Mouse (Mus musculus) erythroblast, embryonic 14.5 days (primary cell): ENCODE results near the gene Mep1a. TPM values are rescaled to one million over a fixed set of nuclear protein-coding genes. Genes with fewer than 3 reads are reported as not detected.

ENCODE experiments used
- H3K27me3 ChIP-seq: 2 replicates; pipeline ENCODE4 v1.6.1; 2012; ENCODE audit warnings: inconsistent platforms; ENCODE audit not compliant: control insufficient read depth
- H3K36me3 ChIP-seq: 2 replicates; pipeline ENCODE4 v1.6.1; 2012; ENCODE audit warnings: mild to moderate bottlenecking, inconsistent platforms; ENCODE audit not compliant: control insufficient read depth
- H3K4me1 ChIP-seq: 2 replicates; pipeline ENCODE4 v1.6.1; 2012; ENCODE audit warnings: inconsistent platforms; ENCODE audit not compliant: control insufficient read depth
- H3K4me3 ChIP-seq: replicated peaks from 2 replicates; pipeline ENCODE3; 2012; ENCODE audit warnings: moderate library complexity, mild to moderate bottlenecking, inconsistent platforms
- H3K9me3 ChIP-seq: 2 replicates; pipeline ENCODE4 v1.6.1; 2012; ENCODE audit warnings: low read length, inconsistent platforms, mixed read lengths; ENCODE audit not compliant: control insufficient read depth
- GATA1 ChIP-seq: IDR thresholded peaks from 2 replicates; pipeline ENCODE4 v1.6.1; 2012; ENCODE audit warnings: low read length, inconsistent platforms, mixed read lengths
- TAL1 ChIP-seq: IDR thresholded peaks from 3 replicates; pipeline ENCODE4 v1.6.1; 2012; ENCODE audit warnings: low read length, inconsistent platforms, mixed read lengths
- polyA plus RNA-seq: library from polyadenylated mRNA; stranded (reverse); fragments of >175 nt; gene quantifications from 2 replicates; pipeline ENCODE4 v1.2.3, GENCODE M21; 2012

Mep1a gene
- polyA plus RNA-seq, 1 experiment: not detected

GRCm38 (mm10) chr17:43488439-43489151 lies 14.0 kb downstream of the Mep1a start:
- Histone ChIP-seq H3K9me3 (no peaks in the 10 kb centered on the region), H3K36me3 (no peaks in the 10 kb centered on the region), H3K4me3 (no peak overlapping the region), H3K4me1 (no peaks in the 10 kb centered on the region), H3K27me3 (no peaks in the 10 kb centered on the region)
- no peak for TF ChIP-seq TAL1
- no peak for TF ChIP-seq GATA1

GRCm38 (mm10) chr17:43485982-43486381 lies 16.6 kb downstream of the Mep1a start:
- Histone ChIP-seq H3K9me3 (no peaks in the 10 kb centered on the region), H3K36me3 (no peaks in the 10 kb centered on the region), H3K4me1 (no peaks in the 10 kb centered on the region), H3K4me3 (no peak overlapping the region), H3K27me3 (no peaks in the 10 kb centered on the region)
- no peak for TF ChIP-seq GATA1
- no peak for TF ChIP-seq TAL1

- no peaks in the 10 kb centered on the region for H3K9me3 ChIP-seq
- H3K4me3 ChIP-seq: no peak overlapping the region
- H3K4me1 ChIP-seq: peaks cover 3% of the 10 kb centered on the region
- TF ChIP-seq TAL1 (no peak), GATA1 (no peak)
- no peaks in the 10 kb centered on the region for H3K36me3 ChIP-seq
- H3K27me3 ChIP-seq: no peaks in the 10 kb centered on the region
Observed at GRCm38 (mm10) chr17:43477621-43478020, 25.0 kb downstream of the Mep1a start.

DNA sequence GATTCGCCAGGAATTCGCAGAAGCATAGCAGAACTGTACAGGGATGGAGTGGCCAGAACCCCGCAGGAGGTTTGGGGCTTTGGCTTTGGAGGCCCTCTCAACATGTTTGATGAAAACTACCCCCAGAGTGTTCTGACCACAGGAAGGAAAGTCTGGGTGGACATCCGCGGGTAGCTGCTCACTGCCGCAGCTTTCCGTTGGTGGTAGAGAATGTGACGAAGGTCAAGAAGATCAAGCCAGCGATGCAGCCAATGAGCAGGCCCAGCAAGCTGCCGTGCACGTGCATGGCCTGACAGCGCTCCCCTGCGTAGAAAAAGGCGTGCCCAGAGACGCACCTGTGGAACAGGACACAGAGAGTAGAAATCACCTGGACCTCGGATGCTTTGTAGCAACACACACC lies 27.8 kb downstream of the Mep1a start:
- Histone ChIP-seq H3K27me3 (no peaks in the 10 kb centered on the region), H3K4me1 (peaks cover 9% of the 10 kb centered on the region), H3K4me3 (no peak overlapping the region), H3K36me3 (no peaks in the 10 kb centered on the region), H3K9me3 (no peaks in the 10 kb centered on the region)
- TF ChIP-seq TAL1: no peak
- no peak for TF ChIP-seq GATA1

GRCm38 (mm10) chr17:43472558-43472957 lies 30.1 kb downstream of the Mep1a start:
- Histone ChIP-seq H3K4me3 (no peak overlapping the region), H3K27me3 (no peaks in the 10 kb centered on the region), H3K9me3 (no peaks in the 10 kb centered on the region), H3K36me3 (no peaks in the 10 kb centered on the region), H3K4me1 (peaks cover 9% of the 10 kb centered on the region)
- TF ChIP-seq GATA1: no peak
- TF ChIP-seq TAL1: no peak

- Histone ChIP-seq H3K27me3 (no peaks in the 10 kb centered on the region), H3K36me3 (no peaks in the 10 kb centered on the region), H3K4me1 (peaks cover 9% of the 10 kb centered on the region), H3K4me3 (no peak overlapping the region), H3K9me3 (no peaks in the 10 kb centered on the region)
- no peak for TF ChIP-seq TAL1
- TF ChIP-seq GATA1: no peak
Observed at GRCm38 (mm10) chr17:43470039-43470438, 32.6 kb downstream of the Mep1a start.

DNA sequence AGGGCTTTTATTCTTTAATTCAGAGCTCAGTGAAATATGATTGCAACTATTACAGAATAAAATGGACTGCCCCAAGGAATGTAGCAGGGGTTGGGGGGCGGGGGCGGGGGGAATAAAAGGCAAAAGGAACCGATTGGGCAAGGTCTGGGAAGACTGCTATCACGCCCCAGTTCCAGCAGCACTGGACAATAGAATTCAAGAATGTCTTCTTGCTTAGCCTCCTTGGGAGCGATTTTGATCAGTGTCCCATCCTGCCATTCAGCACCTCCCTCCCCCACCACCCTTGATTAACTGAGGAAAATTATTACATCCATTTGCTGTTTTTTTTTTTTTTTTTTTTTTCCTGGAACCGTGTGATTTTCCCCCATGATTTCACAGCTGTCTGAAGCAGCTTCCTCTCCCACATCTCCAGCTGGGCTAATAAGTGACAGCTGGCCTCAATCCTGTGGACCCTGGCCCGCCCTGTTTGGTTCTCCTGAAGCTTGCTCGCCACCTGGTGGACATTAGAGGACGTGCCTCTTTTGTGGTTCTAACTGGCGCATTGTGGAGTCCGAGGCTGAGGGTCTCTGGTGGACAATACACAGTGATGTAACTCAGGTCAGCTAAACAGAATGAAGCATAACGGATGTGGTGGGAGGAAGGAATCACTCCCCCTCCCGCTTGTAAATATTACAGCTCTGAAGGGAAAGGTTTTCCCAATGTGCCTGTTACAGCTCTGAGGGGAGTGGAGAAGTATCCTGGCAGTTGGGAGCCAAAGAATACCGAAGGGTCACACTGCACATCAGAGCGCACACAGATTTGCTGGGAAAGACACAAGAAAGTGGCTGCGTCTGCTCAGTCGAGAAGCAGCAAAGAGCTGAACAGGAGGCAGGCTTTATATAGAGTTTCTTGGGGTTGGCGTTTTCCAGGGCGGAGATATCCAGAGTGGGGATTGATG lies 42.1 kb downstream of the Mep1a start:
- no peaks in the 10 kb centered on the region for H3K27me3 ChIP-seq
- no peaks in the 10 kb centered on the region; the same call in 1 of the 2 replicates for H3K9me3 ChIP-seq
- no peaks in the 10 kb centered on the region for H3K36me3 ChIP-seq
- no peak for TF ChIP-seq GATA1
- no peak for TF ChIP-seq TAL1
- no peak overlapping the region for H3K4me3 ChIP-seq
- H3K4me1 ChIP-seq: no peaks in the 10 kb centered on the region

DNA sequence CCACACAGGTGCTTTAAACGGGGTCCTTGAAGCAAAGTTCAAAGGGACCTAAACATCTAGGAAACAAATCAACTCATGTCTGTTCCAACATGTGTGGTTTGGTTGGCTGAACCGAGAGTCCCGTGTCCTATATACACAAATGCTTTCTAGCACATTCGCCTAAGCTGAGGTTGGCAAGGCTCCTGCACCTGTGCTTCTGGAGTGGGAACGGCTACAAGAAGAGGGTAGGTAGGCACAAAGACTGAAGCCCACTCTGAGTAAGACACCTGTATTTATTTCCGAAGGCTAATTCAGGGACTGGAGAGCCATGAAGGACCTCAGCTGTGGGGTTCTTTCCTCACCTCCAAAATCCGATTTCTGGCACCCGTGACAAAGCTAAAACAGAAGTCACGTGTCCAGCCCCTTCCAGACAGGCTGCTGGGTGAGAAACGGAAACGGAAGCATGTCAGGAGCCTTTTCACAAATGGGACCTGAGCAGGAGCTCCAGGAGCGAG lies 42.8 kb downstream of the Mep1a start:
- Histone ChIP-seq H3K4me1 (no peaks in the 10 kb centered on the region), H3K4me3 (no peak overlapping the region), H3K9me3 (no peaks in the 10 kb centered on the region; the same call in 1 of the 2 replicates), H3K27me3 (no peaks in the 10 kb centered on the region), H3K36me3 (no peaks in the 10 kb centered on the region)
- TF ChIP-seq TAL1 (no peak), GATA1 (no peak)

GRCm38 (mm10) chr17:43458598-43458997 lies 44.0 kb downstream of the Mep1a start:
- no peak overlapping the region for H3K4me3 ChIP-seq
- H3K4me1 ChIP-seq: no peaks in the 10 kb centered on the region
- H3K27me3 ChIP-seq: no peaks in the 10 kb centered on the region
- TF ChIP-seq TAL1: no peak
- no peak for TF ChIP-seq GATA1
- H3K36me3 ChIP-seq: no peaks in the 10 kb centered on the region
- H3K9me3 ChIP-seq: no peaks in the 10 kb centered on the region; the same call in 1 of the 2 replicates
